Mouse (Mus musculus) forebrain, embryonic 16.5 days (tissue): ENCODE results near the gene Ifnl3. TPM values are rescaled to one million over a fixed set of nuclear protein-coding genes. Genes with fewer than 3 reads are reported as not detected.

ENCODE experiments used
- ATAC-seq: fragments of 200-750 bp; cut with Nextera tagmentation; 2 replicates; pipeline ENCODE4 v1.8.0; 2017; ENCODE audit warnings: mild to moderate bottlenecking, moderate library complexity
- H3K27ac ChIP-seq: fragments of 300-500 bp; sonication (generic); 2 replicates; pipeline ENCODE4 v1.5.1; 2014; ENCODE audit warnings: low read length, control low read depth
- H3K27me3 ChIP-seq: fragments of 300-500 bp; sonication (generic); replicated peaks from 2 replicates; pipeline ENCODE4 v1.6.1; 2014; ENCODE audit warnings: low read length; ENCODE audit not compliant: control insufficient read depth, insufficient read depth
- H3K36me3 ChIP-seq: fragments of 300-500 bp; sonication (generic); 2 replicates; pipeline ENCODE4 v1.6.1; 2014; ENCODE audit not compliant: control insufficient read depth, insufficient read depth
- H3K4me1 ChIP-seq: fragments of 300-500 bp; sonication (generic); replicated peaks from 2 replicates; pipeline ENCODE4 v1.6.1; 2014; ENCODE audit warnings: low read length; ENCODE audit not compliant: control insufficient read depth, insufficient read depth
- H3K4me2 ChIP-seq: fragments of 300-500 bp; sonication (generic); 2 replicates; pipeline ENCODE4 v1.6.1; 2014; ENCODE audit warnings: mild to moderate bottlenecking, low read length, control low read depth
- H3K4me3 ChIP-seq: fragments of 300-500 bp; sonication (generic); replicated peaks from 2 replicates; pipeline ENCODE4 v1.5.1; 2014; ENCODE audit warnings: mild to moderate bottlenecking, low read length, control low read depth
- H3K9ac ChIP-seq: fragments of 300-500 bp; sonication (generic); replicated peaks from 2 replicates; pipeline ENCODE4 v1.6.1; 2014; ENCODE audit warnings: low read depth, low read length, control low read depth
- H3K9me3 ChIP-seq: fragments of 300-500 bp; sonication (generic); 2 replicates; pipeline ENCODE4 v1.6.1; 2016; ENCODE audit warnings: low read length; ENCODE audit not compliant: control insufficient read depth
- WGBS: fragments of 180-500 bp; shearing (Covaris S2); extraction: QIAGEN DNeasy Blood & Tissue Kit; methylation state at CpG from one replicate; pipeline ENCODE4 v1.1.7; 2014; 5-methylcytosine and 5-hydroxymethylcytosine counted together
- polyA plus RNA-seq: library from polyadenylated mRNA; unstranded; fragments of >200 nt; fragmentation: Nextera tagmentation; extraction: Ambion mirVana; gene quantifications from 2 replicates; pipeline ENCODE4 v1.2.1, GENCODE M21; 2015

The Ifnl3 gene
- polyA plus RNA-seq, 1 experiment from 2014 or later: not detected

DNA sequence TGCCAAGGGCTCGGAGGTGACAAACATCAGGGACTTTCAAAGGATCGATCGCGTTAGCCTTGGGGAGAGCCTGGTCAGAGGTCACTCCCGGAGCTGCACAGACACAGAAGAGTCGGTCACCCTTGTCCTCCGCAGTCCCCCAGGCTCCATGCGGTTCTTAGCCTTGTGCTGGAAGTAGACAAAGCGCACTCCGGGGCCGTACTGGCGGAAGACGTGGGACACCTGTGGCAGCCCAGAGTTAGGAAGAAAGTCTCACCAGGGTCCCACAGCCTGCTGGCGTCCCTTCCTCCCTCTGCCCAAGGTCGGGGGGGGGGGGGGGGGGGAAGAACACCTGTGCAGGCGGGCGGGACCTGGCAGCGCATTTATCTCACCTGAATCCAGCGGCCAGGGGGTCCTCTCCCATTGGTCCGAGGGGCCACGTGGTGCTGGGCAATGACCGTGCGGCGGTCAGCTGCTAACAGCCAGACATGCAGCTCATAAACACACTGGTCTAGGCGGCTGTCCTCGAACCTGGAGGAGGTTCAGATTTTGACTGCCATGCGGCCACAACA, 21.5 kb downstream of the Ifnl3 start:
- Histone ChIP-seq H3K4me2 (no peak overlapping the region), H3K4me3 (no peak overlapping the region), H3K36me3 (no peaks in the 10 kb centered on the region), H3K9me3 (no peaks in the 10 kb centered on the region), H3K9ac (no peak overlapping the region), H3K27me3 (peaks cover 31% of the 10 kb centered on the region), H3K4me1 (peaks cover 8% of the 10 kb centered on the region), H3K27ac (no peak overlapping the region)
- 4% methylated on average over 25 of the region's 27 CpGs for WGBS
- ATAC-seq: no peak

GRCm38 (mm10) chr7:28545048-28545890, 22.6 kb downstream of the Ifnl3 start:
- no peak for ATAC-seq
- 28% methylated on average over 14 of the region's 14 CpGs for WGBS

DNA sequence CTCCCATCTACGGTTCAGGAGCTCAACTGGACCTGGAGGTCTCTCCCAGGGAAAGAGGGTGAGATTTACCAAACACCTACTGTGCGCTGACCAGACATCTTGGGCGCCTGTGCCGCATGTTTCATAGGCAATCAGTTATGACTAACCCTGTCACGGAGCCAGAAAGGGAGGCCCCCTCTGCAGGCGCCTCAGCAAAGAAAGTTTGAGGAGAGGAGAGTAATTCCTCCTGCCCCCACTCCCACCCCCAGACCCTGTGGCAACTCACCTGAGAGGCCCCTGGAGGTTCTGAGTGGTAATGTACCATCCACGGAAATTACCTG, 23.2 kb downstream of the Ifnl3 start:
- H3K4me3 ChIP-seq: no peak overlapping the region
- H3K27ac ChIP-seq: no peak overlapping the region
- H3K4me1 ChIP-seq: peaks cover 8% of the 10 kb centered on the region
- H3K36me3 ChIP-seq: no peaks in the 10 kb centered on the region
- H3K27me3 ChIP-seq: peaks cover 31% of the 10 kb centered on the region
- H3K9ac ChIP-seq: no peak overlapping the region
- no peak for ATAC-seq
- WGBS: 44% methylated on average over 7 of the region's 7 CpGs
- no peak overlapping the region for H3K4me2 ChIP-seq
- H3K9me3 ChIP-seq: no peaks in the 10 kb centered on the region

More at GRCm38 (mm10) chr7:28545048-28545890, 22.6 kb downstream of the Ifnl3 start:
- no peak overlapping the region for H3K4me2 ChIP-seq
- no peaks in the 10 kb centered on the region for H3K36me3 ChIP-seq
- H3K4me3 ChIP-seq: no peak overlapping the region
- H3K27me3 ChIP-seq: peaks cover 31% of the 10 kb centered on the region
- peaks cover 8% of the 10 kb centered on the region for H3K4me1 ChIP-seq
- H3K9ac ChIP-seq: no peak overlapping the region
- H3K9me3 ChIP-seq: no peaks in the 10 kb centered on the region
- no peak overlapping the region for H3K27ac ChIP-seq

DNA sequence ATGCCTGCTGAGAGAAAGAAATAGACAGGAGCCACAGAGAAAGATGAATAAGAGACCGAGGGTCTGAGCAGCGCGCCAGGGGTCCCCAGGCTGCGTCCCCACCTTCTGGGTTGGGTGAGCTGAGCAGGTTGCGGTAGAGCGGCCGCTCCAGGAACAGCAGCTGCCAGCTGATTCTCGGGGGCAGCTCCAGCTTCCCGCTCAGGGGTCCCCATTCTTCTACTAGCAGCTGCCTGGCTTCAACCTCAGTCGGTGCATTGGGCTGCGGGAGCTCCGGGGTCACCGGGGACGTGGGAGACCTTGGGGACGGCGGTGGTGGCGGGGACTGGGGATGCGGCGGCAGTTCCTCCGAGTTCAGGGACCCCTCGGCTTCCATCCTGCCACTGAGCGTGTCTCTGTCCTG, 24.0 kb downstream of the Ifnl3 start:
- H3K9ac ChIP-seq: no peak overlapping the region
- 2% methylated on average over 22 of the region's 22 CpGs for WGBS
- H3K36me3 ChIP-seq: no peaks in the 10 kb centered on the region
- no peaks in the 10 kb centered on the region for H3K9me3 ChIP-seq
- no peak for ATAC-seq
- H3K27ac ChIP-seq: no peak overlapping the region
- peak overlapping the region; percentile 53 for H3K4me2 ChIP-seq
- H3K4me1 ChIP-seq: peaks cover 8% of the 10 kb centered on the region
- peak overlapping the region; percentile 28 for H3K4me3 ChIP-seq
- H3K27me3 ChIP-seq: peaks cover 31% of the 10 kb centered on the region

GRCm38 (mm10) chr7:28547154-28547553, 24.5 kb downstream of the Ifnl3 start, which contains the start of gene Nccrp1:
Gene Nccrp1, minus strand, starts transcription at chr7:28547254.
- Histone ChIP-seq H3K27ac (no peak within 1 kb of the TSS), H3K27me3 (peaks cover 31% of the 10 kb centered on the region), H3K4me2 (peak within 1 kb of the TSS; percentile 53), H3K36me3 (no peaks in the 10 kb centered on the region), H3K9me3 (no peaks in the 10 kb centered on the region), H3K4me3 (peak within 1 kb of the TSS; percentile 28), H3K4me1 (peaks cover 8% of the 10 kb centered on the region), H3K9ac (no peak within 1 kb of the TSS)
- no peak for ATAC-seq
- WGBS: 7% methylated on average over 5 of the region's 5 CpGs

DNA sequence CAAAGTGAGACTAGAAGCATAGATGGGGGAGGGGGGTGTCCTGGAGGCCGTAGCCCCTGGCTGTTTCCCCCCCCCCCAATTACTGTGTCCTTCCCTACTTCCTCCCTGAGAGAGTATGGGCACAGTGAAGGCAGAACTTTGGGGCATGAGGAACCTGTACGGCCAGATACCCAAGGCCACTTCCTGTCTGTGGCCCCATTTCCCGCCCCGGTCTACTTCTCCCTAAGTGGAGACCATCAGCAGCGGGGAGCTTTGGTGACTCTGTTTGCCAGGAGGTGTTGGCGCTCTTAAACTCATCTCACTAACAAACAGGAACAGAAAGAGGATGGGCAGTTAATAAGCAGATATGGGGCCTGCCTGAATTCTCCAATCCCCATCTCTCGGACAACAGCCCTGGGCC, 25.0 kb downstream of the Ifnl3 start:
- Histone ChIP-seq H3K4me3 (no peak overlapping the region), H3K27ac (no peak overlapping the region), H3K9me3 (no peaks in the 10 kb centered on the region), H3K27me3 (peaks cover 31% of the 10 kb centered on the region), H3K36me3 (no peaks in the 10 kb centered on the region), H3K4me2 (no peak overlapping the region), H3K9ac (no peak overlapping the region), H3K4me1 (peaks cover 8% of the 10 kb centered on the region)
- ATAC-seq: no peak
- 72% methylated on average over 7 of the region's 7 CpGs for WGBS

GRCm38 (mm10) chr7:28553076-28553475, 30.4 kb downstream of the Ifnl3 start:
- Histone ChIP-seq H3K36me3 (no peaks in the 10 kb centered on the region), H3K27ac (no peak overlapping the region), H3K9me3 (no peaks in the 10 kb centered on the region), H3K9ac (no peak overlapping the region), H3K4me3 (no peak overlapping the region), H3K4me1 (no peaks in the 10 kb centered on the region), H3K27me3 (no peaks in the 10 kb centered on the region; the same call in 1 of the 2 replicates), H3K4me2 (no peak overlapping the region)
- WGBS: 97% methylated on average over 6 of the region's 6 CpGs
- no peak for ATAC-seq

- H3K4me3 ChIP-seq: no peak overlapping the region
- no peaks in the 10 kb centered on the region for H3K27me3 ChIP-seq
- no peak for ATAC-seq
- peaks cover 6% of the 10 kb centered on the region for H3K36me3 ChIP-seq
- H3K4me1 ChIP-seq: no peaks in the 10 kb centered on the region
- no peaks in the 10 kb centered on the region for H3K9me3 ChIP-seq
- no peak overlapping the region for H3K9ac ChIP-seq
- WGBS: 15% methylated on average over 5 of the region's 5 CpGs
- no peak overlapping the region for H3K4me2 ChIP-seq
- H3K27ac ChIP-seq: no peak overlapping the region
These were observed 33.4 kb downstream of the Ifnl3 start for GRCm38 (mm10) chr7:28555939-28556535.

DNA sequence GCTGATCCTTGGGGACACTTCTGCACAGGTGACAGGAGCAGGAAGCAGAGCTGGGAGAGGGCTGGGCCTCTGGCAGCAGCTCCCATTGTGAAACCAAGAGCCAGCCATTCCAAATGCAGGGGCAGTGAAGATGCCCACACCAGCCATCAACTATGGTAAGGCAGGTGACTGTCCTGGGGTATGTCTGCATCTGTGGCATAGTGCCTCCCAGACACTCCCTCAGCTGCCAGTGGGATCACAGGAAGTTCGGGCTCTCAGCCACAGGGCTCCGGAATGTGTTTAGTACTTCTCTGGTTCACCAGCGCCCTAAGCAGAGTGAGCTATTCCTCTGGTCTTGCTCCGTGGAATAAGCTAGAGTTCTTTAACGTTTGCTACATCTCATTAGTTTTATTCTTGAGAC, 34.4 kb downstream of the Ifnl3 start:
- no peaks in the 10 kb centered on the region for H3K27me3 ChIP-seq
- peaks cover 6% of the 10 kb centered on the region for H3K36me3 ChIP-seq
- no peak overlapping the region for H3K4me3 ChIP-seq
- no peak overlapping the region for H3K4me2 ChIP-seq
- H3K9ac ChIP-seq: no peak overlapping the region
- no peaks in the 10 kb centered on the region for H3K9me3 ChIP-seq
- 74% methylated on average over 5 of the region's 5 CpGs for WGBS
- H3K27ac ChIP-seq: no peak overlapping the region
- ATAC-seq: no peak
- no peaks in the 10 kb centered on the region for H3K4me1 ChIP-seq
